Mouse (Mus musculus): Measurements from ENCODE around the gene Kcnk5. TPM values are rescaled to one million over a fixed set of nuclear protein-coding genes. Genes with fewer than 3 reads are reported as not detected.

Kcnk5 gene
- total and polyA plus RNA-seq, 2 experiments from 2014 or later = 0.70 to 0.99 TPM

- H3K9me3 ChIP-seq (ENCODE audit: low read length) = no peaks in the 10 kb centered on the region
- 86% methylated on average over 5 of the region's 5 CpGs for WGBS
Observed at GRCm38 (mm10) chr14:20191136-20191735, 9.6 kb upstream of the Kcnk5 start.

GRCm38 (mm10) chr14:20189751-20190150 is 8.1 kb upstream of the Kcnk5 start:
- Histone ChIP-seq H3K9ac (replicated peaks; ENCODE audit: low read length, poor library complexity, severe bottlenecking) (no peak overlapping the region), H3K4me3 (ENCODE audit: low read depth, low read length) (no peak overlapping the region), H3K4me2 (ENCODE audit: low read depth, low read length, poor library complexity, severe bottlenecking) (no peak overlapping the region), H3K9me3 (ENCODE audit: low read length) (no peaks in the 10 kb centered on the region), H3K27me3 (ENCODE audit: insufficient read depth, low read length) (no peaks in the 10 kb centered on the region), H3K27ac (ENCODE audit: low read depth, low read length) (no peak overlapping the region), H3K36me3 (ENCODE audit: insufficient read depth, low read length) (no peaks in the 10 kb centered on the region), H3K4me1 (ENCODE audit: insufficient read depth, low read length) (no peaks in the 10 kb centered on the region)
- no peak for DNase-seq (ENCODE audit: low spot score)
- TF ChIP-seq CTCF (IDR thresholded peaks at IDR 0.05) = no peak
- 78% methylated on average over 2 of the region's 2 CpGs for WGBS
- ATAC-seq (ENCODE audit: low FRiP score) = no peak

More at GRCm38 (mm10) chr14:20191136-20191735, 9.6 kb upstream of the Kcnk5 start:
- no peak overlapping the region for H3K9ac ChIP-seq (replicated peaks; ENCODE audit: low read length, poor library complexity, severe bottlenecking)
- H3K4me1 ChIP-seq (ENCODE audit: insufficient read depth, low read length) = no peaks in the 10 kb centered on the region
- no peak overlapping the region for H3K4me3 ChIP-seq (ENCODE audit: low read depth, low read length)
- no peak overlapping the region for H3K27ac ChIP-seq (ENCODE audit: low read depth, low read length)
- no peaks in the 10 kb centered on the region for H3K36me3 ChIP-seq (ENCODE audit: insufficient read depth, low read length)
- no peak for DNase-seq (ENCODE audit: low spot score)
- no peak for ATAC-seq (ENCODE audit: low FRiP score)
- no peaks in the 10 kb centered on the region for H3K27me3 ChIP-seq (ENCODE audit: insufficient read depth, low read length)
- TF ChIP-seq CTCF (IDR thresholded peaks at IDR 0.05) = no peak
- H3K4me2 ChIP-seq (ENCODE audit: low read depth, low read length, poor library complexity, severe bottlenecking) = no peak overlapping the region

GRCm38 (mm10) chr14:20185426-20185825 is 3.8 kb upstream of the Kcnk5 start:
- H3K4me2 ChIP-seq (ENCODE audit: low read depth, low read length, poor library complexity, severe bottlenecking) = no peak overlapping the region
- no peak overlapping the region for H3K9ac ChIP-seq (replicated peaks; ENCODE audit: low read length, poor library complexity, severe bottlenecking)
- H3K27me3 ChIP-seq (ENCODE audit: insufficient read depth, low read length) = no peaks in the 10 kb centered on the region
- no peaks in the 10 kb centered on the region for H3K9me3 ChIP-seq (ENCODE audit: low read length)
- ATAC-seq (ENCODE audit: low FRiP score) (no peak), DNase-seq (ENCODE audit: low spot score) (no peak)
- no peak overlapping the region for H3K4me3 ChIP-seq (ENCODE audit: low read depth, low read length)
- H3K36me3 ChIP-seq (ENCODE audit: insufficient read depth, low read length) = no peaks in the 10 kb centered on the region
- no peak for TF ChIP-seq CTCF (IDR thresholded peaks at IDR 0.05)
- no peak overlapping the region for H3K27ac ChIP-seq (ENCODE audit: low read depth, low read length)
- 78% methylated on average over 9 of the region's 9 CpGs for WGBS
- peaks cover 3% of the 10 kb centered on the region; the same call in 1 of the 2 replicates for H3K4me1 ChIP-seq (ENCODE audit: insufficient read depth, low read length)

GRCm38 (mm10) chr14:20183701-20184100 is 2.1 kb upstream of the Kcnk5 start:
- DNase-seq (ENCODE audit: low spot score) (no peak), ATAC-seq (ENCODE audit: low FRiP score) (no peak)
- peaks cover 3% of the 10 kb centered on the region; the same call in 1 of the 2 replicates for H3K4me1 ChIP-seq (ENCODE audit: insufficient read depth, low read length)
- H3K36me3 ChIP-seq (ENCODE audit: insufficient read depth, low read length) = no peaks in the 10 kb centered on the region
- no peak overlapping the region for H3K4me2 ChIP-seq (ENCODE audit: low read depth, low read length, poor library complexity, severe bottlenecking)
- H3K27me3 ChIP-seq (ENCODE audit: insufficient read depth, low read length) = 0 out of 2 replicates have a peak, but pooled peaks cover 4% of the 10 kb centered on the region
- no peak overlapping the region for H3K27ac ChIP-seq (ENCODE audit: low read depth, low read length)
- H3K4me3 ChIP-seq (ENCODE audit: low read depth, low read length) = no peak overlapping the region
- 73% methylated on average over 5 of the region's 5 CpGs for WGBS
- H3K9me3 ChIP-seq (ENCODE audit: low read length) = no peaks in the 10 kb centered on the region
- H3K9ac ChIP-seq (replicated peaks; ENCODE audit: low read length, poor library complexity, severe bottlenecking) = no peak overlapping the region
- no peak for TF ChIP-seq CTCF (IDR thresholded peaks at IDR 0.05)

- Histone ChIP-seq H3K4me3 (ENCODE audit: low read depth, low read length) (no peak overlapping the region), H3K27me3 (ENCODE audit: insufficient read depth, low read length) (0 out of 2 replicates have a peak, but pooled peaks cover 4% of the 10 kb centered on the region), H3K36me3 (ENCODE audit: insufficient read depth, low read length) (no peaks in the 10 kb centered on the region), H3K27ac (ENCODE audit: low read depth, low read length) (no peak overlapping the region), H3K9me3 (ENCODE audit: low read length) (no peaks in the 10 kb centered on the region), H3K4me1 (ENCODE audit: insufficient read depth, low read length) (peaks cover 3% of the 10 kb centered on the region; the same call in 1 of the 2 replicates), H3K9ac (replicated peaks; ENCODE audit: low read length, poor library complexity, severe bottlenecking) (no peak overlapping the region), H3K4me2 (ENCODE audit: low read depth, low read length, poor library complexity, severe bottlenecking) (no peak overlapping the region)
- no peak for TF ChIP-seq CTCF (IDR thresholded peaks at IDR 0.05)
- ATAC-seq (ENCODE audit: low FRiP score) (no peak), DNase-seq (ENCODE audit: low spot score) (no peak)
- WGBS = 88% methylated on average over 7 of the region's 7 CpGs
Observed at GRCm38 (mm10) chr14:20182596-20182995, 987 bp upstream of the Kcnk5 start.

- Histone ChIP-seq H3K4me1 (ENCODE audit: insufficient read depth, low read length) (peaks cover 3% of the 10 kb centered on the region; the same call in 1 of the 2 replicates), H3K4me3 (ENCODE audit: low read depth, low read length) (peak overlapping the region; percentile 55), H3K4me2 (ENCODE audit: low read depth, low read length, poor library complexity, severe bottlenecking) (peak overlapping the region; percentile 93), H3K9ac (replicated peaks; ENCODE audit: low read length, poor library complexity, severe bottlenecking) (no peak overlapping the region), H3K36me3 (ENCODE audit: insufficient read depth, low read length) (no peaks in the 10 kb centered on the region), H3K9me3 (ENCODE audit: low read length) (no peaks in the 10 kb centered on the region), H3K27me3 (ENCODE audit: insufficient read depth, low read length) (0 out of 2 replicates have a peak, but pooled peaks cover 4% of the 10 kb centered on the region), H3K27ac (ENCODE audit: low read depth, low read length) (no peak overlapping the region)
- no peak for TF ChIP-seq CTCF (IDR thresholded peaks at IDR 0.05)
- 0% methylated on average over 24 of the region's 24 CpGs for WGBS
- no peak for DNase-seq (ENCODE audit: low spot score)
- no peak for ATAC-seq (ENCODE audit: low FRiP score)
Observed at GRCm38 (mm10) chr14:20180751-20181162, 852 bp downstream of the Kcnk5 start.
